Mouse (Mus musculus) mesoderm, embryonic 11.5 days (tissue): ENCODE measurements at regions not wholly inside any gene's neighbourhood (a gene's known extent, or its start where the extent isn't known, plus 50 kb on each side); places are given as distances from the start of the nearest gene placed in this dataset.

Experiments used
- DNase-seq: peaks from one replicate; pipeline ENCODE4 v3.0.0-alpha.2; 2012; ENCODE audit warnings: low read depth, low spot score

DNA sequence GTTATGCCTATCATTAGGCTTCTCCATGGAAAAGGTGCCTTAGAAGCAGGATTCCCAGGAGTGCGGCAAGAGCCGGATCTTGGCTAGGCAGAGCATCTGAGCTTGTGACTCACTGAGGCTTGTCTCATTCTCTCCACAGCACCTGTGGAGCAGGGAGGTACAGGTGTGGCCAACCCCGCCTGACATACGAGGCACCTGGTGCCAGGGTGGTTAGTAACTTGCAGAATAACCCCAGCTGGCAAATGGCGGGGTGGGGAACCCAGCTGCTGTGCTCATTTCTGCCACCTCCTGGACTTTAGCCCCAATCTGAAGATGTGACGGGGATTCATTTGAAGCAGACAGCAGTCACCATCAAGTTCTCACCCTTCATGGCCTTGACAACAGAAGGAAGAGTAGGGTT, 96.2 kb downstream of the Pdgfra start:
- DNase-seq = no peak

DNA sequence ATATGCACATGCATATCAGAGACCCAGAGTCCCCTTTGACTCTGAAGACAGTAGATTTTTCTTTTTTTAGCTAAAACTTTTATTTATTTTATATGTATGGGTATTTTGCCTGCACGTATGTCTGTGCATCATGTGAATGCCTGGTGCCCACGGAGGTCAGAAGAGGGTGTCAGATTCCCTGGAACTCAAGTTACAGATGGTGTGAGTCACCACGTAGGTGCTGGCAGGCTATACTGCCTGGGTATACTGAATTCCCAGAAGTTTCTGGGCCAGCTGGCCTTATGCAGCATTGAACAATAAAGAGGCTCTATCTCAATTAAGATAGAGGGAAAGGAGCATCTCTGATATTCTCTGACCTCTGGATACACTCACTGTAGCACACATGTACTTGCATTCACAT, 97.6 kb downstream of the Pdgfra start:
- no peak for DNase-seq

DNA sequence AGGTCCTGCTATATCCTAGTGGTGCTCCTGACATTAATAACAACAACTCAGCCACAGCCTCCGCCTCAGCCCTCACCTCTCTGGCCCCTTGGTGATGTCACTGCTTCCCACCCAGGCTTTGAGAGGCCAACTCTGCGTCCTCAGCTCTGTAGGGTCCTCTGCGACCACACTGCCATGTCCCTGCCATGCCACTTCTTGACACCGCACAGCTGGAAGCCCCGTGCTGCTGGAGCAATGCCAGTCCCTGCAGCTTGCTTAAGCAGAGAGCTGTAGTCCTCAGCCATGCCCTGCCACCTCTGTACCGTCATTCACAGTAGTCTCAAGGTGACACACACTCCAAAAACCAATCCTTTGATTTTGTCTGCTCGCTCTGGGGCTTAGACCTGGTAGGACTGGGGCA, 101.3 kb downstream of the Pdgfra start:
- no peak for DNase-seq

- DNase-seq = no peak
These were observed 101.7 kb downstream of the Pdgfra start for GRCm38 (mm10) chr5:75253830-75254229.

- DNase-seq = no peak
These were observed 104.1 kb downstream of the Pdgfra start for GRCm38 (mm10) chr5:75256186-75256585.

DNA sequence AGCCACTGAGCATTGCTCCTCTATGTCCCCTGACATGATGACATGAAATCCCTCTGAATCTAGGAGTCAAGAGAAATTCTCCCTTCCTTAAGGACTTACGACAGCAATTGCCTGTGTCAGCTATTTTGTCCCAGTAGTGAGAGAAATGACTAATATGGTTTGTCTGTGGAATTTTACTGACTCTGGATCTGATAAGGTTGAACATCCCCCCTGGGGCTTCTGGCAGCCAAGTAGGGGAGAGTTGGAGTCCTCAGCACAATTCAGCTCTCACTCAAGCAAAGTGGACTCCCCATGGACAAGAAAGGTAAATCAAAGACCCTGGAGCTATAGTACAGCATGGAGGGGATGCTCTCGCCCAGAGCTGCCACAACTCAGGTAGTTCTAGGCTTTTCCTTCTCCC, 105.0 kb downstream of the Pdgfra start:
- no peak for DNase-seq

- DNase-seq = no peak
These were observed 108.2 kb downstream of the Pdgfra start for GRCm38 (mm10) chr5:75260247-75260646.

DNA sequence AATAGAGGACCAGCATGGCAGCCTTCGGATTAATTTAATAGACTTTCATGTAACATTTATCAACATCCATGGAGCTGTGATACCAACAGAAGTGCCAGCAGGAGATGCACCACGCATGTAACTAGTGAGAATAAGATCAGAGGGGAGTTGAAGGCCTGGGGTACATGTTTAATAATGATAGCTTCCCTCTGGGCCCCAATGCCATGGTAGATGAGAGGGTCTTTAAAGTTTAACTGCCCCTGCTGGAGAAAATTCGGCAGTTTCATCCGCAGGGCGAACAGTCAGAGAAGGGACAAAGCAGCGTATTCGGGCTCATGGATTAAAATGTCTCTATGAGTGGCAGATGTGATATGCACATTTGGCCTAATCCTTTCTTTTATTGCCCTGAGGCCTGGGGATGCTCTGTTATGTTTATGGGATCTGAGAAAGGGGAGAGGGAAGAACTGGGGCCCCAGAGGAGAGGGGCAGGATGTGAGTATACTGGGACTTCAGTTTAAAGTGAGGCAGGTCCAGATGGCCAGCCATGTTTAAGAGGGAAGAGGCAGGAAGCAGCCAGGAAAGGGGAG, 114.1 kb downstream of the Pdgfra start:
- no peak for DNase-seq

GRCm38 (mm10) chr5:75266871-75267270, 114.8 kb downstream of the Pdgfra start:
- DNase-seq = no peak

GRCm38 (mm10) chr5:75267766-75268165, 115.7 kb downstream of the Pdgfra start:
- DNase-seq = no peak

DNA sequence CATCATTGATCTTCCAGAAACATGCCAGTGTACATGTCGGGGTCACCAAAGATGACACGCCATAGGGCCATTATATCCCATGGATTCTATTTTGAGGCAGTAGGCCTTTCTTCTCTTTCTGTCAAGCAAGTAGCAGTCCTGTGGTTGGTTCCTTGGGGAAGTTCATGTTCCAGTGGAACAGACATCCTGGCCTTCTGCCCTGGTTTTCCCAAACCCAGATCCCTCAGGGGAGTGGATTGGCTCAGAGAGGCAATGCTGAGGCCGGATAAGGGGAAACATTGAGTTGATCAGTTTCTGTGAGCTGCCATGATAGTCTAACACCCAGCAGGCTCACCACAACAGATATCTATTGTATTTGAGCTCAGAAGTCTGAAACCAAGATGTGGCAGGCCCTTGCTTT, 125.9 kb downstream of the Pdgfra start:
- DNase-seq = no peak

DNA sequence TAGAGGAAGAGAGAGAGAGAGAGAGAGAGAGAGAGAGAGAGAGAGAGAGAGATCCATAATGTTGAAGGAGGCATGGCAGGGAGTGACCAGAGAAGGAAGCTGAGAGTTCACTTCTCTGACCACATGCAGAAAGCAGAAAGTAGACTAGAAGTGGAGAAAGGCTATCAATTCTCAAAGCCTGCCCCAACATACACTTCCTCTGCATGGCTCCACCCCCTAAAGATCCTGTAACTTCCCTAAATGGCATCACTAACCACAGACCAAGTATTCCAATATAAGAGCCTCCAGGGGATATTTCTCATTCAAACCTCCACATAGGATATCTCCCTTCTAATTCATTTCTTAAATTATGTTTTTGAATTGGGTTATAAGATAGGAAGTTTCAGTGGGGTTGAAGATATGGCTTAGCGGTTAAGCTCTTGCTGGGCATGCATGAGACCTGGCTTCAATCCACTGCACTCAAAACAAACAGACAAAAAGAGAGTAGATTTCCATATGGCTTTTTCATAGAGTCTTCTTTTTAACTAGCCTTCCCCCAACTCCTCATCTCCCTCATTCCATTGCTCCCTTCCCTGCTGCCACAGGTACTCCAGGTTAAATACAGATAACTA, 127.6 kb downstream of the Pdgfra start:
- DNase-seq = no peak

- DNase-seq = no peak
These were observed 128.6 kb downstream of the Pdgfra start for GRCm38 (mm10) chr5:75280698-75281097.

GRCm38 (mm10) chr5:75281510-75281909, 129.4 kb downstream of the Pdgfra start:
- DNase-seq = no peak

- no peak for DNase-seq
These were observed 130.5 kb downstream of the Pdgfra start for GRCm38 (mm10) chr5:75282617-75283016.

DNA sequence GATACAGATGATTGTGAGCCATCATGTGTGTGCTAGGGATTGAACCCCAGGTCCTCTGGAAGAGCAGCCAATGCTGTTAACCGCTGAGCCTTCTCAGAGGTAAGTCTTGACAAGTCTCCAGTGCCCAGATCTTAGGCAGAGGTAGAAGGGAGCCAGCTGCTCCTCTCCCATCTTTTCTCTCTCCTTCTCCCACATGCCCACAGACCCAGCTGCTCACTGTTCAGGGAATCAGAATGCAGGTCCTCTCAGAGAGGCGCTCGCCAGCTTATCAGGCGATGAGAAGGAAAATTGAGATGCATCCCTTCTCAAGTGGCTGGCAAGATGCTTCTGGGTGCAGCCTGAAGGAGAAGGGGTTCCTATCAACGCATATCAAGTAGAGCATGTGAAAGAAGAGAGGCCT, 131.7 kb downstream of the Pdgfra start:
- DNase-seq = no peak

- DNase-seq = no peak
These were observed 133.9 kb downstream of the Pdgfra start for GRCm38 (mm10) chr5:75285950-75286349.

GRCm38 (mm10) chr5:75295676-75296075, 143.6 kb downstream of the Pdgfra start:
- peak; percentile 37 for DNase-seq

DNA sequence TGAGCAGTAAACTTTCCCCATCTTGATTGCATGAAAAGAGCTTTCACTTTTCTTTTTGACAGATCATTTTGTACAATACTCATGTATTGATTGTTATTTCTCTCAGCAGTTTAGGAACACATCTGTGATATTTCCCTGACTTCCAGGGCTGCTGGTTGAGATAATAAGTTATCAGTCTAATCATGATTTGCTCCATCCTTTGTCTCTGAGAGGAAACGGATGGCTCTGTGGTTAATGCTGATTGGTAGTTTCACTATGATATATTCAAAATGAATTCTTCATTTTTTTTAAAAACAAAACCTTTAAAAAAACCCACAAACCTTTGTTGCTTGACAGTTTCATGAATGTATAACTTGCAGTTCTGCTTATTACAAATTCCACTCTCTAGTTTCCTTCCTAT, 160.8 kb downstream of the Pdgfra start:
- DNase-seq = no peak

DNA sequence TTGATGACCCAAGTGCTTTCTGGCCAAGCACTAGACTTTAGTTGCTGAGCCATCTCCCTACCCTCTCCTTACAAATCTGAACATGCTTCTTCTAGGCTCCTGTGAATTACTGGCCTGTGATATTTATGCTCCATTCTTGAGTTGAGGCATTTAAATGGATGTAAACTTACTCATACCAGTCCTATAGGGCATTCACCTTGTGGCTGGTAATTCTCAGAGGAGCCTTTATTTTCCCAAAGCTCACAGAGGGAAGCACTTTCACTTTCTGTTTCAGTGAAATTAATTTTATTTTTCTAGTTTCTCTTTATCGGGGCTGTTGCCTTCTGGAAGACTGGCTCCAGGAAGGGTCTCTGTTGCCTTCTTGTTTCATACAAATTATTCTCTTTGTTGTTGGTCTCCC, 163.9 kb downstream of the Pdgfra start:
- DNase-seq = no peak

GRCm38 (mm10) chr5:75320536-75320935, 168.4 kb downstream of the Pdgfra start:
- DNase-seq = no peak

- no peak for DNase-seq
These were observed 182.0 kb downstream of the Pdgfra start for GRCm38 (mm10) chr5:75334050-75334449.

DNA sequence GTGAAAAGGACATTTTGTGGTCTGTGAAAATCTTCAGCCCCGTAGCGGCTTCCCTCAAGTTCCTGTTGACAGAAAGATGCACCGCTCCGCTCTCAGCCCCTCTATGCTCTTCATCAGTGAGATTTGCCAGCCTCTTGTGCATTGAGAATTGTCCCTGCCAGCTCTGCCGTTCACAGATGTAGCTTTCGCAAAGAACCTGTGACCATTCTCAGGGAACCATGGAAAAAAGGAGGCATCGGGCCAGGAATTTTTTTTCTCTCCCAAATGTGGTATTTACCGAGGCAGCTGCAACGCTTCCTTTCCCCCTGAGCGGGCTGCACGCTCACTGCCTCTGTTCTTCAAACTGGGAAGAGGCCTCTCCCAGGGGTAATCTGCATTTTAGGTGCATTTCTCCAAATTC, 184.4 kb downstream of the Pdgfra start:
- no peak for DNase-seq

DNA sequence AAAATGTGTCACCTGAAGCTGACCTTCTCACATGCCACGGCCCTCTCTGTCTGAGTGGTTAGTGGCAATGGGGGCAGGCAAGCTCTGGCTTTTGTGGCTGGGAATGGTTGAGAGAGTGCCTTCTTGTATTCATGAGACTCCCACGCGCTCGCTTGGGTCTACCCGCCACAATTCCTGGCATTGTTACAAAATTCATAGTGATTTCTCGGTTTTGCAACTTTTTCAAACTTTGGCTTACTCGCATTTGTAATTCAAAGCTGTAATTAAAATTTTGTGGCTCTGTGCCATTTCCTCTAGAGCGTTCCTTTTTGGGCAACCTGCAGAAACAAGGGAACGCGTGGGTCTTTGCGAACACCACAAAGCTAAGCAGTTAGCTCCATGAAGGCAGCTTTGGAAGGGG, 186.3 kb downstream of the Pdgfra start:
- no peak for DNase-seq
